Mouse (Mus musculus) mouse embryonic stem cell (cell line): ENCODE measurements around the gene Slc1a7.

ENCODE experiments used
- in situ Hi-C, 2 experiments: fragments of 300-500 bp; cut with MboI; formaldehyde crosslinking; loops; 1 replicate in 1 of 2; 3 replicates in 1 of 2; pipeline ENCODE4 v1.14.3; 2019 to 2020; ENCODE audit warnings: low sequenced_read_pairs in 2 of 2, low pct_unique_long_range_greater_than_20kb in 1 of 2, mixed read lengths in 1 of 2; ENCODE audit not compliant: unreplicated experiment in 1 of 2

Gene Slc1a7

DNA sequence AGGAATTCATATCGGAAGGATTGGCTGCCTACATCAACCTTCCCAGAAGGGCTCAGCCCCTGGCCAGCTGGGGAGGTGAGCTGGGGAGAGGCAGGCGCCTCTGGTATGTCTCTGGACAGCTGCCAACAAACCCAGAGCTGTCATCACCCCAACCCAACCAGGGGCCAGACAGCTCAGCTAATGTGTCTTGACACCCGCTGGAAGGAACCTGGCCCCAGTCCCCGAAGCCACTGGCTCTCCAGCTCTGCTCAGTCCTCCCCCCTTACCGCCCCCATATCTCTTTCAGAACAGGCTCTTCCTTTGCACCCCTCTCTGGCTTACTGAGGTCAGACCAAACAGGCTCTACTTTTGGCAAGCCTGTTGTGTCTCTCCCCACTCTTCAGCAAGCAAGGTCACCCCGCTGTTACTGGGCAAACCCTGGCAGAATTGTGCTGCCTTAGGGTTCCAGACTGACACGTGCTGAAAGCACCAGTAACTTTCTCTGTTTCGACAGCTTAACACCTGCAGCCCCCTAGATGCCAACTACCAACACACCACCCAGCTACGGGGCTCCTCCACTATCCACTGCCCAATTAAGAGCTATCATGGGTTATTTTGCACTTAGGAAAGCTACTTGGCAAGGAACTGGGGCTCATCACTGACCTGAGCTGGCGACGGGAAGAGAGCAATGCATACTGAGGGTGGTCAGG is 5.9 kb upstream of the Slc1a7 start:
- in situ Hi-C loops = no loop called here

GRCm38 (mm10) chr4:107962792-107963191 is 5.3 kb upstream of the Slc1a7 start:
- in situ Hi-C loops = no loop called here

DNA sequence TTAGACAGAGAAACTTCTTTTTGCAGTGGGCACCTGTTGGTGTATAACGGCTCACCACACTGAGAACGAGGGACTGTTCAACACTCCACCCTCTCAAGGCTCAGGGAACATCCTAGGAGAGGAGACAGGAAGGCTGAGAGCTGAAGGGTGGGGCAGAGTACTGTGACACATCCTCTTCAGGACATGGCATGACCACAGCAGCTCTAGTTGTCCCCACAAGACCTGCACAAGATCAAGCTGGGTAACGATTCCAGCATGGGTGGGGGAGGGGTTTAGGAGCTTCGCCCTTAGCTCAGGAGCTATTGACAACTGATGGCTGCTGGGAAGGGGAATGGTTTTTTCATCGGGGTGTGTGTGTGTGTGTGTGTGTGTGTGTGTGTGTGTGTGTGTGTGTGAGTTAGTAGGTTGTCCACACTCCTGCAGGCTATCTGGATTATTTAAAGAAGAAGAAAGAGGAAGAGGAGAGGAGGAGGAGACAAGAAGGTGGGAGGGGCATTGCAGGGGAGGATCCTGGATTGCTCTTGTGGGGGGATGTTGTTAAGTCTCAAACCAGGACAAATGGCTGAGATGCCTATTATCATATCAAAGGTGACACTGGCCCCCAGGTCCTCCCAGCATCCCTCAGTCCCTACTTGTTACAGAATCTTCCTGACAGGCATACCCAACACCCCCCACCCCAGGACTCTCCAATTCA is 1.6 kb upstream of the Slc1a7 start:
- in situ Hi-C loops = no loop called here

DNA sequence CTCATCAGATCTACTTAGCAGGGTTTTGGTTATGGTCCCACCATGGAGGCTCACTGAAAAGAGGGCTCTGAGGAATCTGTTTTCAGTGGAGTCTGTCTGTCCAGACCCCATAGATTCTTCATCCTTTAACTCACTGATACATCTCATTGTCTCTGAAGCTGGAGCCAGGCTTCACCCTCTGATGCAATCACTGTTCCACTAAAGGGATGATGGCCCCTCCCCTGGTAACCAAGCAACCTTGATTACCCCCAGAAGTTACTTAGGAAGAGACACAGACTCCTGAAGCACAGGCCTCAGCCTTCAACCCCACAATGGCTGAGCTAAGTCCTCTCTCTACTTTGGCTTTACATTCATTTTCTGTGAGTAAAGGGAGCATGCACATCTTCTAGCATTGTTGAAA is 1.6 kb downstream of the Slc1a7 start:
- in situ Hi-C loops = no loop called here

DNA sequence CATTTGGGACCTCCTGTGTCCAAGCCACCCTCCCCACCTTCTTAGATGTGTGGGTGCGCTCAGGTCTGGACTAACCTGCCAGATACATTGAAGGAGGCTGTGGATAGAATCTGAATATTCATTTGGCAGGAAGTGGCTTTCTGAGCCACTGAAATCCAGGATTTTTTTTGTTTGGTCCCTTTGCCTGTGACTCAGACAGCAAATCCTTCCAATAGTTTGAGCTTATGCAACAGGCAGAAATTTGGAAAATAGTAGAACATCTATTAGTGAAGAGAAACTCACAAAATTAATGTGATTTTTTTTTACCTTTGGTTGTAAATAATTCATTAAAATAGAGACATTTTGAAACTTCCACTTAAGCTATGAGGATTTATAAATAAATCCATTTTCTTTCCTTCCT is 3.0 kb downstream of the Slc1a7 start:
- in situ Hi-C loops = no loop called here

GRCm38 (mm10) chr4:107974527-107974926 is 6.4 kb downstream of the Slc1a7 start:
- in situ Hi-C loops = no loop called here

- in situ Hi-C loops = no loop called here
Measured at GRCm38 (mm10) chr4:107975004-107975403, 6.9 kb downstream of the Slc1a7 start.

DNA sequence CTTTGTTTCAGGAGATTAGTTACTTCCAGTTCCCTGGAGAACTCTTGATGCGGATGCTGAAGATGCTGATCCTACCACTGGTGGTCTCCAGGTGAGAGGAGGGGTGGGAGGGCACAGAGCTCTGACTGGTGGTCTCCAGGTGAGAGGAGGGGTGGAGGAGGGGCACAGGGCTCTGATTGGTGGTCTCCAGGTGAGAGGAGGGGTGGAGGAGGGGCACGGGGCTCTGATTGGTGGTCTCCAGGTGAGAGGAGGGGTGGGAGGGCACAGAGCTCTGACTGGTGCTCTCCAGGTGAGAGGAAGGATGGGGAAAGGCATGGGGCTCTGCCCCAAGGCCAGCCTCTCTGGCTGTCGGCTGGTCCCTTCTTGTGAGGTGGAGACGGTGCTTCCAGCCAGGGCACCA is 9.5 kb downstream of the Slc1a7 start:
- in situ Hi-C loops = no loop called here

DNA sequence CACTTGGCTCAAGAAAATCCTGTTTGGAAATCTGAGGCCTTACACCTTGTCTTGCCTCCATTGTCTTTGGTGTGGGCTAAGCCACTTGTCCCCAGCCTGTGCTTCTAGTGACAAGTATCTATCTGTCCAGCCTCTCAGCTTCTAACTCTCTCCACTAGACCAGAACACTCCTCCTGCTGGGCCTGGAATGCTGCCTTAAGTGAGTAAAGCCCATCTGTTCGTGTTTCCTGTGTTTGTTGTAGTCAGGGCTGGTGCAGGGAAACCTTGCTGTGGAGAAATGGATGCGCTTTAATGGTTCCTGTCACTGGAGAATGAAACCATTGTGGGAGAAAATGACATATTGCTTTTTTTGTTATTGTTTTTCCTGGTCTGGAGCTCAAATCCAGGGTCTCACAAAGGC is 11.4 kb downstream of the Slc1a7 start:
- in situ Hi-C loops = no loop called here

- in situ Hi-C loops = no loop called here
Measured at GRCm38 (mm10) chr4:107980002-107980600, 12.0 kb downstream of the Slc1a7 start.

DNA sequence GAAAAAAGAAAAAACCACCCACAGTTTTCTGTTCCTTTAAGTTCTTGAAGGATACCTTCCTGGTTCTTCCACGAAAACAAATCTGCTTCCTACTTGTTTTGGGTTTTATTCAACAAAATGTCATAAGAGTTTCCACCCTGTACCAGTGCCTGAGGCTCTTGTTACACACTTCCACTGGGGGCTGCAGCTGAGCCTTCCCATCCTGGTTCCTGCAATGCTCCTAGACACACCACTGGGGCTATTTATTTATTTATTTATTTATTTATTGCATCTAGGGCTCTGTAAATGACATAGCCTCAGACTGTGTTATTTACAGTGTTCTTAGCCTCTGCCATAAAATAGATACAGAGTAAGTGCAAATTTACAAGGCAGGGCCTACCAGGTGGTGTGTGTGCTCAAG is 15.6 kb downstream of the Slc1a7 start:
- in situ Hi-C loops = no loop called here

GRCm38 (mm10) chr4:107984282-107984981 is 16.3 kb downstream of the Slc1a7 start:
- in situ Hi-C loops = no loop called here

GRCm38 (mm10) chr4:107985812-107986211 is 17.7 kb downstream of the Slc1a7 start:
- in situ Hi-C loops = no loop called here

DNA sequence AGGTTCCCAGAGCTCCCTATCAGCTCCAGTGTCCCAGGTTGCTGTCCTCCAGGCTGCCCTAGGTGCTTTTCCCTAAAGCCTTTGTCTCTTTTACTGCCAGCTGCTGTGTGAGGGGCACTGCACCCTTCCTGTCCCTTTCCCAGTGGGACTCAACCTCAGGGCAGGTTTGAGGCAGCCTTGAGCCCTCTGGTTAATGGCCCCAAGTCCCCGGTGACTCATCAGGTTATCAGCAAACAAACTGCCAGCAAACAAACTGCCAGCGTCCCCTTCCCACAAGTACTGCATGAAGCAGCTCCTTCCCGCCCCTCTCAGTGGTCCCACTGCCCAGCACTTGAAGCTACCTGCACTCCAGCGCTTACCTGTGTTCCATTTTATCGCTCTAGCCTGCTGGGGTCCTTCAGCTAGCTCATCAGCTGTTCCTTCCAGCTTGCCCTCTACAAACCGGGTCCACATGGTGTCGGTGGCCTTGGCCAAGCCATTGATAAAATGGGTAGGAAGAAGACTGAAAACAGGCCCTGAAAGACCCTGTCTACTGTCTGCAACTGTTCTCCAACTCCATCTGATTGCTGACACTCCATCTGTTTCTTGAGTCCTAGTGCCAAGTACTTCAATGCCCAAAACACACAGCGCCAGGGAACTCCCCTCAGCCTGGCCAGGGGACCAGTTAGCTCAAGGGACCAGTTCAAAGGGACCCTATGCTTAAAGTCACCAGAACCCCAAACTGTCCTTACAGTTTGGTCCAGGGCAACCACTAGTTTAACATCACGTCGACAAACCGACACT is 18.4 kb downstream of the Slc1a7 start:
- in situ Hi-C loops = no loop called here

GRCm38 (mm10) chr4:107988931-107989330 is 20.8 kb downstream of the Slc1a7 start:
- in situ Hi-C loops = no loop called here

DNA sequence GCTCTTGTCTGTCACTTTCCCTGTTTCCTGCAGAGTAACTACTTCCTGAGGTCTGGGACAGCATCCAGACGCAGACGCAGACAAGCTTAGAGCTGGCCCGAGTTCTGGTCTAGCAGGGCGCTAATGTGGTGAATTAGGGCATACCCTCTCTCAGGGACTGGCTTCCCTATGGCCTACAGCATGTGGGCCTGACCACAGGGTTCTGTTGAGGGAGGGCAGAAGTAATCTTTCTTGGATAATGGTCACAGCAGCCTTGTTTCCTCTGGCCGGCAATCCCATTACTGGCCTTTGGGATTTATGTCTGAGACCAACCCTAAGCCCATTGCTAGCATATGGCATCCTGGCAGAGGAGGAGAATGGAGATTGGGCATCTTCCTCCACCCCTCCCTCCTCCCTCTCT is 22.7 kb downstream of the Slc1a7 start:
- in situ Hi-C loops = no loop called here

GRCm38 (mm10) chr4:107991879-107992278 is 23.7 kb downstream of the Slc1a7 start:
- in situ Hi-C loops = no loop called here

GRCm38 (mm10) chr4:107995011-107995410 is 26.9 kb downstream of the Slc1a7 start:
- in situ Hi-C loops = no loop called here

- in situ Hi-C loops = no loop called here
Measured at GRCm38 (mm10) chr4:107995727-107996126, 27.6 kb downstream of the Slc1a7 start.
